In the genomic region with DNA sequence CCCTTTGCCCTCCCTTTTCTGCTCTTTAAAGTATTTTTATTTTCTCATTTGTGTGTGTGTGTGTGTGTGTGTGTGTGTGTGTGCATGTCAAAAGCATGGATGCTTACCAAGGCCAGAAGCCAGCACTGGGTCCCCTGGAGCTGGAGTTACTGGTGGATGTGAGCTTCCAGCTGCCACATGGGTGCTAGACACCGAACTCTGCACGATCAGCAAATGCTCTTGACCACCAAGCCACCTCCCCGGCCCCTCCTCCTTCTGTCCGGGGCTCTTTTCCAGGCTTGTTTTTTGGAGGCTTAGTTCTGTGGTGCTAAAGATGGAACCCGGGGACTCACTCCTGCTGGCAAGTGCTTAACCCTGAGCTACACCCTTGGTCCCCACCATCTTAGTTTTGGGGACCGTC, we compare ENCODE assay signal across 9 mouse cellular contexts. TPM values are rescaled to one million over a fixed set of nuclear protein-coding genes. Genes with fewer than 3 reads are reported as not detected.
A peak's percentile ranks its signal among the peaks of the same experiment; 100 is the strongest.
DNase-seq lines count a peak whose midpoint lies in the region; ATAC-seq and TF ChIP-seq lines count a peak whose summit lies in the region.
"Had no signal": no experiment of that assay in that cellular context is flagged by ENCODE, and none has a peak within 500 bp of the region (broad histone marks: within the 10 kb centered on the region; RNA-seq: fewer than 3 reads in every experiment).

No protein-coding gene starts in this region.

- TF ChIP-seq CTCF in gastrocnemius, adult 2 months (IDR thresholded peaks at IDR 0.05): no peak
- no peak for TF ChIP-seq CTCF in heart, adult 2 months (IDR thresholded peaks at IDR 0.05)
- no peak for TF ChIP-seq CTCF in liver, embryonic 14.5 days (IDR thresholded peaks at IDR 0.05; ENCODE audit: low read depth)

- no peaks in the 10 kb centered on the region for H3K27me3 ChIP-seq in lung, embryonic 15.5 days
- H3K27me3 ChIP-seq in heart, adult 2 months (ENCODE audit: control insufficient read depth, insufficient read depth, low read length): no peaks in the 10 kb centered on the region
- H3K27me3 ChIP-seq in liver, embryonic 14.5 days (ENCODE audit: control insufficient read depth, insufficient read depth, low read length): no peaks in the 10 kb centered on the region

- 68% methylated on average over 6 of the region's 6 CpGs for WGBS in lung, embryonic 15.5 days
- WGBS in heart, adult 2 months: 32% methylated on average over 6 of the region's 6 CpGs
- 52% methylated on average over 6 of the region's 6 CpGs for WGBS in liver, embryonic 14.5 days (ENCODE audit: insufficient replicate concordance)

- TF ChIP-seq EP300 in heart, adult 2 months (IDR thresholded peaks at IDR 0.05; ENCODE audit: insufficient read depth, low read depth, low read length): no peak
- TF ChIP-seq EP300 in liver, embryonic 14.5 days (IDR thresholded peaks at IDR 0.05; ENCODE audit: low read depth): no peak

- peaks cover 55% of the 10 kb centered on the region for H3K4me1 ChIP-seq in lung, embryonic 15.5 days
- H3K4me1 ChIP-seq in heart, adult 2 months (ENCODE audit: control insufficient read depth, insufficient read depth, low read length): peaks cover 8% of the 10 kb centered on the region
- H3K4me1 ChIP-seq in liver, embryonic 14.5 days (replicated peaks; ENCODE audit: control insufficient read depth in 2 of 2, insufficient read depth in 2 of 2, low read length in 1 of 2): peaks cover 36 to 46% of the 10 kb centered on the region in 2 experiments

- H3K4me2 ChIP-seq in lung, embryonic 15.5 days: peak overlapping the region; percentile 11; the same call in 1 of the 2 replicates
- peak overlapping the region; percentile 73 for H3K4me2 ChIP-seq in liver, embryonic 14.5 days (ENCODE audit: low read depth)

- H3K36me3 ChIP-seq in lung, embryonic 15.5 days: no peaks in the 10 kb centered on the region
- H3K36me3 ChIP-seq in heart, adult 2 months (ENCODE audit: control insufficient read depth, insufficient read depth, low read length): no peaks in the 10 kb centered on the region
- no peaks in the 10 kb centered on the region for H3K36me3 ChIP-seq in liver, embryonic 14.5 days (replicated peaks; ENCODE audit: control insufficient read depth, insufficient read depth, low read depth)

- H3K9ac ChIP-seq in lung, embryonic 15.5 days: no peak overlapping the region
- peak overlapping the region; percentile 60 for H3K9ac ChIP-seq in heart, adult 2 months (ENCODE audit: low read depth, low read length)
- peak overlapping the region; percentile 43 for H3K9ac ChIP-seq in liver, embryonic 14.5 days (replicated peaks)

- no peak for TF ChIP-seq POLR2A in heart, adult 2 months (IDR thresholded peaks at IDR 0.05; ENCODE audit: insufficient read depth, low read depth, low read length)

- peak overlapping the region; percentile 65 for H3K4me3 ChIP-seq in gastrocnemius, adult 2 months
- no peak overlapping the region for H3K4me3 ChIP-seq in lung, embryonic 15.5 days
- peak overlapping the region; percentile 54 for H3K4me3 ChIP-seq in heart, adult 2 months
- peak overlapping the region; percentile 42 to 55; a peak in 3 of 4 replicates for H3K4me3 ChIP-seq in liver, embryonic 14.5 days (ENCODE audit: insufficient read depth in 1 of 2, low read depth in 2 of 2, low read length in 2 of 2)

- peaks cover 4% of the 10 kb centered on the region for H3K79me2 ChIP-seq in heart, adult 2 months (replicated peaks; ENCODE audit: control insufficient read depth, insufficient read depth, low read length)

- intact Hi-C loops in gastrocnemius, adult 2 months (cut with DNase I): no loop called here
- intact Hi-C loops in heart, adult 2 months (cut with DNase I): no loop called here

- no peaks in the 10 kb centered on the region for H3K9me3 ChIP-seq in lung, embryonic 15.5 days
- H3K9me3 ChIP-seq in liver, embryonic 14.5 days (ENCODE audit: control insufficient read depth, low read length): no peaks in the 10 kb centered on the region

- ATAC-seq in lung, embryonic 15.5 days (ENCODE audit: borderline replicate concordance, extremely low read depth, low FRiP score, low TSS enrichment): no peak
- ATAC-seq in liver, embryonic 14.5 days (ENCODE audit: insufficient read depth): no peak

- H3K27ac ChIP-seq in gastrocnemius, adult 2 months: peak overlapping the region; percentile 70
- peak overlapping the region; percentile 4; the same call in 1 of the 2 replicates for H3K27ac ChIP-seq in lung, embryonic 15.5 days
- peak overlapping the region; percentile 72 for H3K27ac ChIP-seq in heart, adult 2 months
- peak overlapping the region; percentile 74 for H3K27ac ChIP-seq in liver, embryonic 14.5 days

- no peak for DNase-seq in gastrocnemius, adult 2 months
- no peak for DNase-seq in gastrocnemius, postnatal 10 days
- DNase-seq in lung, adult 18-20 months: no peak
- DNase-seq in heart, adult 2 months: peak; percentile 40 to 45
- no peak for DNase-seq in liver, embryonic 14.5 days (ENCODE audit: low read depth in 3 of 3, low spot score in 3 of 3)
- DNase-seq in frontal cortex, postnatal 10 days (ENCODE audit: low spot score in 2 of 2): no peak
- no peak for DNase-seq in embryo, embryonic 10 days (ENCODE audit: low spot score)
- DNase-seq: spleen, adult 18-20 months had no signal

RNA-seq across cellular contexts. Expression of a gene that starts 3.7 kb away (rescaled TPM):
- total RNA-seq in gastrocnemius, adult 2 months (2021): 10 to 100 TPM; 22.5 to 23.1 TPM
- total RNA-seq in gastrocnemius, postnatal 10 days (2021): 10 to 100 TPM; 12.0 to 14.5 TPM
- 12.1 and 13.0 TPM in 2 replicates for polyA plus RNA-seq in lung, embryonic 15.5 days (2015; fragmentation: Nextera tagmentation; extraction: Ambion mirVana)
- 10 to 100 TPM; 14.4 to 16.5 TPM for total RNA-seq in heart, adult 2 months (2021)
- polyA plus RNA-seq in heart, adult 2 months (2012; rRNA removed): 9.3 and 14.5 TPM in 2 replicates
- polyA plus RNA-seq in liver, embryonic 14.5 days (2012; rRNA removed): 2.8 and 3.3 TPM in 2 replicates
- 3.3 and 4.9 TPM in 2 replicates for polyA plus RNA-seq in liver, embryonic 14.5 days (2014; fragmentation: Nextera tagmentation; extraction: Ambion mirVana)

RNA-seq across cellular contexts. Expression of a gene that starts 25.3 kb away (rescaled TPM):
- total RNA-seq in gastrocnemius, adult 2 months (2021): under 1 TPM; 0.43 to 0.50 TPM
- 1 to 10 TPM; 3.1 to 5.2 TPM for total RNA-seq in gastrocnemius, postnatal 10 days (2021)
- polyA plus RNA-seq in lung, embryonic 15.5 days (2015; fragmentation: Nextera tagmentation; extraction: Ambion mirVana): 45.7 and 46.5 TPM in 2 replicates
- under 1 TPM; 0.37 to 0.89 TPM for total RNA-seq in heart, adult 2 months (2021)
- polyA plus RNA-seq in heart, adult 2 months (2012; rRNA removed): 0.74 and 1.3 TPM in 2 replicates
- polyA plus RNA-seq in liver, embryonic 14.5 days (2012; rRNA removed): 19.4 and 21.3 TPM in 2 replicates
- polyA plus RNA-seq in liver, embryonic 14.5 days (2014; fragmentation: Nextera tagmentation; extraction: Ambion mirVana): 27.4 and 28.9 TPM in 2 replicates

RNA-seq across cellular contexts. Expression of a gene that starts 25.6 kb away (rescaled TPM):
- 10 to 100 TPM; 23.6 to 30.6 TPM for total RNA-seq in gastrocnemius, adult 2 months (2021)
- total RNA-seq in gastrocnemius, postnatal 10 days (2021): 10 to 100 TPM; 22.2 to 24.1 TPM
- polyA plus RNA-seq in lung, embryonic 15.5 days (2015; fragmentation: Nextera tagmentation; extraction: Ambion mirVana): 85.7 and 86.6 TPM in 2 replicates
- 10 to 100 TPM; 65.8 to 79.2 TPM for total RNA-seq in heart, adult 2 months (2021)
- polyA plus RNA-seq in heart, adult 2 months (2012; rRNA removed): 30.0 and 46.1 TPM in 2 replicates
- polyA plus RNA-seq in liver, embryonic 14.5 days (2012; rRNA removed): 15.3 and 20.6 TPM in 2 replicates
- 81.1 and 87.6 TPM in 2 replicates for polyA plus RNA-seq in liver, embryonic 14.5 days (2014; fragmentation: Nextera tagmentation; extraction: Ambion mirVana)

RNA-seq across cellular contexts. Expression of a gene that starts 31.9 kb away (rescaled TPM):
- under 1 TPM; 0.10 to 0.33 TPM for total RNA-seq in gastrocnemius, adult 2 months (2021)
- total RNA-seq in gastrocnemius, postnatal 10 days (2021): under 1 TPM; 0.14 to 0.23 TPM
- 2.4 and 2.8 TPM in 2 replicates for polyA plus RNA-seq in lung, embryonic 15.5 days (2015; fragmentation: Nextera tagmentation; extraction: Ambion mirVana)
- total RNA-seq in heart, adult 2 months (2021): under 1 TPM; 0.44 to 0.68 TPM
- polyA plus RNA-seq in heart, adult 2 months (2012; rRNA removed): 0.35 and 0.41 TPM in 2 replicates
- polyA plus RNA-seq in liver, embryonic 14.5 days (2012; rRNA removed): 0.25 and 0.29 TPM in 2 replicates
- 0.18 and 0.20 TPM in 2 replicates for polyA plus RNA-seq in liver, embryonic 14.5 days (2014; fragmentation: Nextera tagmentation; extraction: Ambion mirVana)

RNA-seq across cellular contexts. Expression of a gene that starts 46.5 kb away (rescaled TPM):
- total RNA-seq in gastrocnemius, adult 2 months (2021): 10 to 100 TPM; 37.6 to 45.5 TPM
- total RNA-seq in gastrocnemius, postnatal 10 days (2021): 10 to 100 TPM; 44.7 to 52.5 TPM
- polyA plus RNA-seq in lung, embryonic 15.5 days (2015; fragmentation: Nextera tagmentation; extraction: Ambion mirVana): 113 TPM in 2 replicates
- total RNA-seq in heart, adult 2 months (2021): 10 to 100 TPM; 51.2 to 55.1 TPM
- polyA plus RNA-seq in heart, adult 2 months (2012; rRNA removed): 34.8 and 63.6 TPM in 2 replicates
- 24.8 and 38.8 TPM in 2 replicates for polyA plus RNA-seq in liver, embryonic 14.5 days (2012; rRNA removed)
- polyA plus RNA-seq in liver, embryonic 14.5 days (2014; fragmentation: Nextera tagmentation; extraction: Ambion mirVana): 81.3 and 84.0 TPM in 2 replicates

Comparison
In these comparisons a context has a peak if more than half of its experiments do, and no peak if none do; other contexts are left out.
1. DNase-seq: peak in heart, adult 2 months (2 of 2); none in gastrocnemius, adult 2 months (single experiment), gastrocnemius, postnatal 10 days (single experiment), lung, adult 18-20 months (0 of 2), liver, embryonic 14.5 days (0 of 3), frontal cortex, postnatal 10 days (0 of 2) and embryo, embryonic 10 days (single experiment).
2. H3K27ac ChIP-seq: peak in every context shown above with its lines; median percentile 74 in liver, embryonic 14.5 days; 72 in heart, adult 2 months; 70 in gastrocnemius, adult 2 months; 4 in lung, embryonic 15.5 days.